Mouse (Mus musculus) kidney, adult 2 months (tissue): ENCODE results near the gene P2ry1.

Experiments
- CTCF ChIP-seq: fragments of 200-500 bp; conservative IDR thresholded peaks from 2 replicates; pipeline ENCODE4 v1.5.1; 2011; ENCODE audit warnings: low read depth, mild to moderate bottlenecking, control low read depth, low read length, moderate library complexity, mixed read lengths; ENCODE audit not compliant: insufficient read depth, insufficient read length
- POLR2A ChIP-seq: fragments of 200-500 bp; IDR thresholded peaks from one replicate; pipeline ENCODE4 v1.6.1; 2011; ENCODE audit warnings: low read depth, low read length, control low read depth

GRCm38 (mm10) chr3:61016733-61017132 is 14.1 kb downstream of the P2ry1 start:
- TF ChIP-seq CTCF = no peak
- TF ChIP-seq POLR2A = no peak
